Mouse (Mus musculus): ENCODE data around the gene Arf3.

Gene Arf3

DNA sequence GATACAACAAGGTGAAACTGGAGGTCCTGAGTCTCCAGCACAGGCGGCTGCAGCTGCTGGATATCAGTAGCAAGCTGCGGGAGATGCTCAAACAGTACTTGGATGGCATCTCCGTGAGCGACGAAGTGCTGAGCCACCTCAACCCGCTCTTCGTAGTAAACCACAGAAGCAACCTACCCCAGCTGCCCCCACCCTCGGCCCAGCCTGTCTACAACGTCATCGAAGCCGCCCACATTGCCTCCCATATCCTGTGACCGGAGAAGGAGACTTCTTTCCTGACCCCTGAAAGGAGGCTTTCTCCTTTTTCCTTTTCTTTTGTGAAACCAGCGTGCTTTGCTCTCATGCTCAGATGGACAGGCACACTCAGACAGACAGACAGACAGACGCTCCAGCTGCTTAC lies 40.2 kb downstream of the Arf3 start:
- DNase-seq (ENCODE audit: low read depth, low spot score) = peak; percentile 63

DNA sequence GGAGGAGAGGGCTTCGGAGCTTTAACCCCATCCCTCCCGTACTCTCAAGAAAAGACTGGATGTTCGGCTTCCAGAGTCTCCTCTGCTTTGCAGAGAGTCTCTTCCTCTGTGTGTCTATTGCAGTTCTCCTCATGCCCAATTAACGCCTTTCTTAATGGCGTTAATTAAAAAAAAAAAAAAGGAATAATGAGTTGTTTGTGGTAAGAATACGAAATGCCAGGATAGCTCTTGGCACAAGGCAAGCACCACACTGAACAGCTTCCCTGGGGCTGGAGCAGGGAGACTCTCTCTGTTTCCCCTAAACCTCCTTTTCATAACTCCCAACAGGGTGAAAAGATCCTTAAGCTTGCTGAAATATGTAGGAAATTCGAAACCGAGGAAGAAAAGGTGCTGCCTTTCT lies 40.8 kb downstream of the Arf3 start:
- DNase-seq (ENCODE audit: low read depth, low spot score) = no peak

DNA sequence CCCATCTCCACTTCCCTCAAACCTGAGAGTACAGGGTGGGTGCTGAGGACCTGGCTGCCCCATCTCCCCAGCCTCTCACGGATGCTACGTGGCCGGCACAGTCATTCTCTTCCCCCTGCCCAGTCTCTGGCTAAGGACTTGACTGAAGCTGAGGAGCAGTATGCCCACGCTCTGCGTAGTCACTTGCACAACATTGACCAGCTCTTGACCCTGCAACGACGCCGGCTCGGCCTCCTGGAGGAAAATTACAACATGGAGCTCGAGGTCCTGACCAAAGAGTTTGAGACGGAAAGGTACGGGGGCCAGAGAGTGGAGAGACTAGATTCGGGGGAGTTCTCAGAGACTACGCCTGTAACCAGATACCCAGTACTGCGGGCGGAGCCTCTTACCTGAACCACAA lies 45.7 kb downstream of the Arf3 start:
- DNase-seq (ENCODE audit: low read depth, low spot score) = no peak

DNA sequence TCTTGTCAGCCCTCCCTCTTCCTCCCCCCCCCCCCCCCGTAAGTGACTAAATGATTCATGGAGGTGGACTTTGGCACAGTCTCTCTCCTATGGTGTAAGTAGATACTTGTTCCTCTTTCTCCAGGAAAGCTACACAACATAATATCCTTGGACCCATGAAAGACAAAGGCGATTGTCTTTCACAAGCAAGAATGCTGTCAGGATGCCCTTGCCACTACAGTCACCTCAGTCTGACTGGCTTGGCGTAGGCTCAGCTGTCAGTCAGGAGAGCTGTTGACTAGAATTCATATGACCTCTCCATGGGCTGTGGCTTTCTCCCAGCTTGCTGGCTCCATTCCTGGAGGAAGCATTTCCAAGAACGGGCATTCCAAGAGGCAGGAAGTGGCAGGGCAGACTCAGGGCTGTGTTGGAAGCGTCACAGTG lies 48.8 kb downstream of the Arf3 start:
- DNase-seq (ENCODE audit: low read depth, low spot score) = no peak

DNA sequence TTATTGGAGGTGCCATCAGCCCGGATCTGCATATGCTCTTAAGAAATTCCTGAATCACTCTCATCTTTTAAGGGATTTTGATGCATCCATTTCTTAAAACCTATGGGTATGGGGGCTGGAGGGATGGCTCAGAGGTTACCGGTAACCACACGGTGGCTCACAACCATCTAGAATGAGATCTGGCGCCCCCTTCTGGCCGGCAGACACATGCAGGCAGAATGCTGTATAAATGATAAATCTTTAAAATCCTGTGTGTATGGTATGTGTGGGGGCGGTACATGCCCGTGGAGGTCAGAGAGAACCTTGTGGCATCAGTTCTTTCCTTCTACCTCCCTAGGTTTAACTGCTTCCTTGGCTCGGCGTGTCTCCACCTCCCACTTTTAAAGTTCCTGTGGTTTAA lies 52.6 kb downstream of the Arf3 start:
- DNase-seq (ENCODE audit: low read depth, low spot score) = peak; percentile 87

DNA sequence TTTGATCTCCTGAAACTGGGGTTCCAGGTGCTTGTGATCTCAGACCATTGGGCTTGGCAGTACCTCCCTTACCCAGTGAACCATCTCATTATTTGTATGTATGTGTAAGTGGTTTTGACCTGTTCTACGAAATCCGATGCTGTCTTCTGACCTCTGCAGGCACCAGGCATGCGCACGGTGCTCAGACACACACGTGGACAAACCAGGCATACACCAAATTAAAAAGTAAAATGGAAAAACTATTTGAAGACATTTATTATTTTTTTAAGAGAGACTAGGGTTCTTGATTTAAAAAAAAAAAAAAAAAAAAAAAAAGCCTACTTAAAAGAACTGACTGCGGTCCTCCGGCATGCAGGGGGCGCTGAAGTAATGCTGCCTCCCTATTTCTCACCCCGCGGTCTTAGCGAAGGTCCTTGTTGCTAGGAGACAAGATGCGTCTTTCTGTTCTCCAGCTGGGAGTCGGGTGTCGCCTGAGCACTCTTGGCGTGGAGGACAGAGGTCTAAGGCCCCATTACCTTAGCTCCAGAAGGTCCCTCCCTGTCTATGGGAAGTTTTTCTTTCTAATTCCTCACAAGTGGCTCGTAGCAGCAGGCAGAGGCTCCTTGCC lies 55.1 kb downstream of the Arf3 start, which contains the start of gene Ccdc65:
Gene Ccdc65 (plus strand): TSS at position 442 of the 607 bp plus-strand sequence.
- peak; percentile 87 for DNase-seq (ENCODE audit: low read depth, low spot score)

DNA sequence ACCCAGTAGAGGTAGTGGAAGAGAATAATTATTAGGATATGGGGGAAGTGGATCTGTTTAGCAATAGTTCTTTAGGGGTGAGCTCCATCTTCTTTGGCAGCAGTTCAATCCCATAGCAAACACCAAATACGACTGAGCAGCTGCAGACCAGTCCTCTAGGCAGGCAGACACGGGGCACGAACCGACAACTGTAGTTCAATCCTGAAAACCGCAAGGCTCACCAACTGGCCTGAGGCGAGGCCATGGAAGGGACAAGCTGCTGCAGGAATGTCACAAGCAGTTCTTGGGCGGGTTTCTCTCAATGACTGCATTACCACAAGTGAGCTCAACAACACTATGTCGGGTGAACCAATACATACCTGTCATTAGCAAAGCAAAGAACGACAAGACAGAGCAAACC lies 58.7 kb downstream of the Arf3 start:
- DNase-seq (ENCODE audit: low read depth, low spot score) = no peak

DNA sequence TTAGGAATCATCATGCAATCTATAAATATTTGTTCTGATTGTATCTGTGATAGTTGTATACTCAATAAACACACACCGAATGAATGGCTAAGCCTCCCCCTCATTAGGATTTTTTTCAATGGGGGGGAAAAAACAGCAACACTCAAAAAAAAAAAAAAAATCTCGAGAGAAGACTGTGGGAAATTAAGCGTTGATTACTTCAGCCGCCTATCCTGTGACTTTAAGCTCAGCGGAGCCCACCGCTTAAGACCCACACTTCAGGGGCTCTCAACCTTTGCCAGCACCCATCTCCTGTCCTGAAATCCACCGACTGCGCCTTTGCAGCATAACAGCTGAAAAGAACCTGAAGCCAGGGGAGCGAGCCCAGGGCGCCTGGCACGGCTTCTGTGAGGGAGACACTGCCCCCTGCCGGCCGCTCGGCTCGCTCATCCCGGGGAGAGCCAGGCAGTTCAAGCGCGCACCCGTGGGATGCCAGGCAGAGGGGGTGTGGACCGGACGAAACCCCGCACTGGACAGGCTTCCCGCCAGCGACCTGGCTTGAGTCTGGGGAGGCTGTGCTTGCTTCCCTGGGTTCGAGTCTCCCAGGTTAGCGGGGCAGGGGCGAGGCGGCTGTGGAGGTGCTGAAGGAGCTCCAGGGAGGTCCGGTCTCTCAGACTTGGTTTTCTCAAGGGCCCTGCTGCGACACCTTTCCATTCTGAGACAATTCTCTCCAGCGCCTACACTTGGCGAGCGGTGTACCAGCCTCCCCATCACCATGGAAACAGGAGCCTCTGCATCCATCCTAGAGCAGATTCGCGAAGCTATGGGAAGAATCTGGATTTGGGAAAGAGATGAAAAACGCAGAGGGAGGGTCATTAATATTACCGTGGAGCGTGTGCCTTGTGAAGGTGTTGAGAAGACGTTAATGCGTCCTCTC lies 63.6 kb downstream of the Arf3 start:
- DNase-seq (ENCODE audit: low read depth, low spot score) = peak; percentile 90

DNA sequence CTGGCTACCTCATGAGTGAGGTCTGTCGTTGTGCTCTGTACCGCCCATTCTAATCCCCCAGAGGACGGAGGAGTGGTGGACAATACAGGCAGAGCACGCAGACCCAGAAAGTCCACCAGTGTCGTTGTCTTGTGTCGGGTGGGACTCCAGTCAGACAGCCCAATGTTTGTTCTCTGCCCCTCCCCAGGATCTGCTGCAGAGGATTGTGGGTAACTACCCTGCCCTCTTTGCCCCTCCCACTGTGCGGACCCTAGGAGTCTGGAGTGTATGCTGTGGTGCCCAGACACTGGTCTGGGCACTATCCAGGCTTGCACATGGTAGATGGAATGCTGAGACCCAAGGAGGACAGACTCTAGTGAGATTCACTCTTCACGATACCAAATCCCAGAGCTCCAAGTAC lies 66.8 kb downstream of the Arf3 start:
- DNase-seq (ENCODE audit: low read depth, low spot score) = no peak

DNA sequence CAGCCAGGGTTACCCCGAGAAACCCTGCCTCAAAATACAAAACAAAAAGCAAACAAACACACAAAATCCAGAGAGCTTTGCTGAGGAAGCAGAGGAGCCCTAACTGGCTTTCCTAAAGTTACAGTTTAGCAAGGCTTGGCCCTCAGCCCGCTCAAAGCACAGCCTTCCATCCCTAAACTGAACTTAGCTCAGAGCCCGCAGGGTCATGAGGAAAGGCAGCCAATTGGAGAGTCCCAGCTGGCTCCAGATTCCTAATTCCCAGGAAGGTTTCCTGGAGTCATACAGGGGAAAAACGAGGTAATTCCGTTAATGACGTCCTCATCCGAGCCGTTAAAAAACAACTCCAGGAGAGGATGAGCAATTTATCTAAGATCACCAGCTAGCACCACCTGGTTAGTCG lies 67.3 kb downstream of the Arf3 start:
- DNase-seq (ENCODE audit: low read depth, low spot score) = no peak

DNA sequence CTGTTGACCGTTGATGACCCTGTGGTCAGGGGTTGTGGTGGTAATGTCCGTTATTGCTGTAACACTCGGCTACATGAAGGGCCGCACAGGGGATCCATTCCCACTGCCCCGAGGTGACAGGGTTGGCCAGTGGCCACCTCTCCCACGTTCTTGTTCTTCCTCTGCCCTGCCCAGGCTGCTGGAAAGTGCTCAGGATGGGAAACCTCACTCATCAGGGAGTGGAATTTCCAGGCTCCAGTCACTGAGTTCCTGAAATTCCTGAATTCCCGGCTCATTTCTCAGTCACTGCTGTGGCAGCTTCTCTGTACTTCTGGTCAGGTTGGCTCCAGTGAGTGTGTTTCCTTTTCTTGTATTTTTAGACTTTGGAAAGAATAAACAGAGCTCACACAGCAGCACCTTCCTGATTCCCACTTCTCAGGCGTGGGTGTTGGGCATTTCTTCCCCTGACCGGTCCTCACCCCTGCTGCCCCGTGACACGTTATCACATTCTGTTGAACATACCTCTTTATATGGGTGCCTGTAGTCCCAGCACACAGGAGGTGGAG lies 70.8 kb downstream of the Arf3 start:
- DNase-seq (ENCODE audit: low read depth, low spot score) = no peak

DNA sequence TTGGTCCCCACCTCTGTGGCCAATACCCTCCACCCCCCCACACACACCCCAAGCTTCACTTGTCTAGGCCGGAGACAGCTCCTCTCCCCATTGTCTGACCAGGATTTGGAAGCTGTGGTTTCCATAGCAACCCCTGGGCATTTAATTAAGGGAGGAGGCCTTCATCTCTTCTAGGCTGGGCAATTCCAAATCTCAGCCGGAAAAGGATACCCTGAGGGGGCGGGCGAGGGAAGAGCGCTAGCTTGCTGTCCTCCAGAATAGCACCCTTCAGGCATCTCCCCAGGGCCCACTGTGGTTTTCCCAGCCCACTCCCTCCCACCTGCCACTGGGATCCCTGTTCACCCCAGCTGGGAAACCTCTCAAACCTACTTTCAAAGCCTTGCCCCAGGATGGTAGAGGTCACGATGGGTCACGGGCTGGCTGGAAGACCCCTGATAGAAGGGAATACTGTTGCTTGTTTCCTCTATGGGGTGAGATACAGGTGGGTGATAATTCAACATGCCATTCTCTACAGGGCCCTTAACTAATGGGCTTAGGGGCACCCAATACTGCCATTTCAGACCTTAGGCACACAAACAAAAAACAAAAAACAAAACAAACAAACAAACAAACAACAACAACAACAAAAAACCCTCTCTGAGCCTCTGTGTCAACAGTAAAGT lies 71.4 kb downstream of the Arf3 start:
- no peak for DNase-seq (ENCODE audit: low read depth, low spot score)

DNA sequence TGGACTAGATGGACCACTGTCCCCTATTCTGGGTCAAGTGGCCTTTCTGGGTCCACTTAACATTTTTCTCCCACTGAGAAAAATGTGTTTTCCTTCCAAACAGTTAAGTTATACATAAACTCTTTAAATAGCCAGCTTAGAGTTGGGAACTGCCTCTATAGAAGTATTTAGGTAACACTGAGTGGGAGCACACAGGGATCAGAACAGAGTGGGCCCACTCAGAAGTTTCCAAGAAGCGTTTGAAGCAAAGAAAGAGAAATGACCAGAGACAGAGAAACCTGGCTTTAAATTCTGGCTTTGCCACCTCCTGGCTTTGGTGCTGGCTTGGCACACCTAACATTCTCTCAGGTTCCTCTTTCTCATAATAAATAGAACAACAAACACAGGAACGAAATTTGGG lies 73.3 kb downstream of the Arf3 start:
- no peak for DNase-seq (ENCODE audit: low read depth, low spot score)

Data from CD4-positive, CD25-positive, alpha-beta regulatory T cell, adult 2 months (primary cell).